Mouse (Mus musculus): ENCODE results near the gene Pcnx2. TPM values are rescaled to one million over a fixed set of nuclear protein-coding genes. Genes with fewer than 3 reads are reported as not detected.
A peak's percentile ranks its signal among the peaks of the same experiment; 100 is the strongest.

The Pcnx2 gene
- polyA plus RNA-seq, 1 experiment: 41.4 TPM

DNA sequence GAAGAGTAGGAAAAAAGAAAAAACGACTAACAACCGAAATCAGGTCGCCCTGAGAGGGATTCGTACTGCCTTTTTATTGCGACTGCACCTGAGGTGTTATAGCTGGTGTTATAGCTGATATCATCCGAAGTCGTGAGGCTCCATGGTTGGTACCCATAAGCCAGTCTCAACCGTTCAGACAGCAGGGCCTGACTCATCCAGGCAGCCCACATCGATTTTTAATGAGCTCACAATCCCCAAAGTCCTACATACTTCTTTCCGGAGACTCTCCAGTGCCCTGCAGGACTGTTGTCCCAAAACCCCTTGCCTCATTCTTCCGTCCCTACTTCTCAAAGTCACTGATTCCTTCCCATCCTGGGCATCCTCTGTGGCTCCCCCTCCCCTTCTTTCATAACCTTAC, 729 bp downstream of the Pcnx2 start:
- TF ChIP-seq CTCF (IDR thresholded peaks at IDR 0.05; ENCODE audit: borderline replicate concordance, insufficient read depth, low read depth, low read length) (no peak), POLR2A (IDR thresholded peaks at IDR 0.05; ENCODE audit: borderline replicate concordance, insufficient read depth, low read length) (no peak)
- peak; percentile 18 to 25 for DNase-seq
- Histone ChIP-seq H3K27me3 (ENCODE audit: control insufficient read depth, insufficient read depth, low read length) (no peaks in the 10 kb centered on the region), H3K27ac (ENCODE audit: insufficient read depth, low read length) (no peak overlapping the region), H3K4me3 (replicated peaks; ENCODE audit: insufficient read depth, low read depth, low read length) (peak overlapping the region; percentile 77), H3K4me1 (ENCODE audit: control insufficient read depth, insufficient read depth, low read length) (no peaks in the 10 kb centered on the region)
- 55% methylated on average over 11 of the region's 11 CpGs for WGBS

DNA sequence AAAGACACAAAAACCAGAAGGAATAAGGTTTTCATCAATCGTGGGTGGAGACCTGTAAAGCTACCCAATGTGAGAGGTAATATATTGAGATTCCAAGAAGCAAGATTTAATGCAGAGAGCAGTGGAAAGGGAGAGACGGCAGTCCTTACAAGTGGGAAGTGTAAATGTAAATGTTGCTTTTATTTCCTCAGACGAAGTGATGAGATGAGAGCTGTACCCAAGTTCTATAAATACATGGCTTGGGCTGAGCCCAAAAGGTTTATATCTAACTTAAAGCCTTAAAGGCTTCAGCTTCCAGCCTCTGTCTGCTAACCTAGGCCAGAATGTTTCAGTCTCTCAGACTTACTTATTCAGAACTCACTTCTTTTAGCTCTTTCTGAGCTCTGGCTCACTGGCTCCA, 8.2 kb downstream of the Pcnx2 start:
- 88% methylated on average over 3 of the region's 3 CpGs for WGBS
- Histone ChIP-seq H3K4me1 (ENCODE audit: control insufficient read depth, insufficient read depth, low read length) (no peaks in the 10 kb centered on the region), H3K27me3 (ENCODE audit: control insufficient read depth, insufficient read depth, low read length) (no peaks in the 10 kb centered on the region), H3K4me3 (replicated peaks; ENCODE audit: insufficient read depth, low read depth, low read length) (no peak overlapping the region), H3K27ac (ENCODE audit: insufficient read depth, low read length) (no peak overlapping the region)
- TF ChIP-seq CTCF (IDR thresholded peaks at IDR 0.05; ENCODE audit: borderline replicate concordance, insufficient read depth, low read depth, low read length) (no peak), POLR2A (IDR thresholded peaks at IDR 0.05; ENCODE audit: borderline replicate concordance, insufficient read depth, low read length) (no peak)
- no peak for DNase-seq

DNA sequence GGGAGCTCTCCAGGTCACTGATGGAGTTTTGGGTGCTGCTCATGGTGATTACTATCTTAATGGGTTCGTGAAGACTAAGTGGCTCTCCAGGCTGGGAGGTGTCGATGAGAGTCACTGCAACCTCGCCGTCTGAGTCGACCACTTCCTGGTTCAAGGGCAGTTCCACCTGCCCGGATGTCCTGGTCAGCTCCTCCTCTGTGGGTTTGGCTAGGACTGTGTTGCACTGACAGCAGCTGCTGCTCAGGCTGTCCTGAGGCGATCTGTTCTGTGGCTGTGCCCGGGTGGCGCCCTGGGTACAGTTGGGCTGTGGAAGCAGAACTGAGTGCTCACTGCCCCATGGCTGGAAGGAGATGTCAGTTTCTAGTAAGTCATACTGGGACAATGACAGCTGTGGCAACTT, 10.6 kb downstream of the Pcnx2 start:
- Histone ChIP-seq H3K27me3 (ENCODE audit: control insufficient read depth, insufficient read depth, low read length) (no peaks in the 10 kb centered on the region), H3K27ac (ENCODE audit: insufficient read depth, low read length) (no peak overlapping the region), H3K4me1 (ENCODE audit: control insufficient read depth, insufficient read depth, low read length) (no peaks in the 10 kb centered on the region), H3K4me3 (replicated peaks; ENCODE audit: insufficient read depth, low read depth, low read length) (no peak overlapping the region)
- WGBS: 91% methylated on average over 9 of the region's 9 CpGs
- TF ChIP-seq POLR2A (IDR thresholded peaks at IDR 0.05; ENCODE audit: borderline replicate concordance, insufficient read depth, low read length) (no peak), CTCF (IDR thresholded peaks at IDR 0.05; ENCODE audit: borderline replicate concordance, insufficient read depth, low read depth, low read length) (no peak)
- DNase-seq: no peak

GRCm38 (mm10) chr8:125880447-125880846, 17.7 kb downstream of the Pcnx2 start:
- H3K27me3 ChIP-seq (ENCODE audit: control insufficient read depth, insufficient read depth, low read length): no peaks in the 10 kb centered on the region
- 45% methylated on average over 4 of the region's 4 CpGs for WGBS
- TF ChIP-seq POLR2A (IDR thresholded peaks at IDR 0.05; ENCODE audit: borderline replicate concordance, insufficient read depth, low read length): no peak
- no peak for TF ChIP-seq CTCF (IDR thresholded peaks at IDR 0.05; ENCODE audit: borderline replicate concordance, insufficient read depth, low read depth, low read length)
- no peaks in the 10 kb centered on the region; the same call in 1 of the 2 replicates for H3K4me1 ChIP-seq (ENCODE audit: control insufficient read depth, insufficient read depth, low read length)
- no peak overlapping the region for H3K27ac ChIP-seq (ENCODE audit: insufficient read depth, low read length)
- no peak for DNase-seq
- H3K4me3 ChIP-seq (replicated peaks; ENCODE audit: insufficient read depth, low read depth, low read length): no peak overlapping the region

DNA sequence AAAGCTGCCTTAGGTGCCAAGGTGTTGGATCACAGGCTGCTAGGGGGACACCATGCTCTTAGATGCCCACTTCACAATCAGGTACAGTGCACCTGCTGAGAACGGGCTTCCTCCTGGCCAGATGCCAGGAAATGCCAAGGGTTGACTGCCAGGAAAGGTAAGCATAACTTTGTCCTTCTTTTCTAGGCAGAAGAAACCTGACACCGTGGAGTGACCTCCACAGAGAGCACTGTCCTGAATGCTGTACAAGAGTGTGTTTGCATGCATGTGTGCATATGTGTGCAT, 24.9 kb downstream of the Pcnx2 start:
- no peak overlapping the region for H3K4me3 ChIP-seq (replicated peaks; ENCODE audit: insufficient read depth, low read depth, low read length)
- no peaks in the 10 kb centered on the region for H3K4me1 ChIP-seq (ENCODE audit: control insufficient read depth, insufficient read depth, low read length)
- no peak overlapping the region for H3K27ac ChIP-seq (ENCODE audit: insufficient read depth, low read length)
- no peaks in the 10 kb centered on the region for H3K27me3 ChIP-seq (ENCODE audit: control insufficient read depth, insufficient read depth, low read length)
- DNase-seq: no peak
- 62% methylated on average over 2 of the region's 2 CpGs for WGBS
- TF ChIP-seq POLR2A (IDR thresholded peaks at IDR 0.05; ENCODE audit: borderline replicate concordance, insufficient read depth, low read length) (no peak), CTCF (IDR thresholded peaks at IDR 0.05; ENCODE audit: borderline replicate concordance, insufficient read depth, low read depth, low read length) (no peak)

- no peaks in the 10 kb centered on the region for H3K27me3 ChIP-seq (ENCODE audit: control insufficient read depth, insufficient read depth, low read length)
- H3K4me3 ChIP-seq (replicated peaks; ENCODE audit: insufficient read depth, low read depth, low read length): no peak overlapping the region
- H3K27ac ChIP-seq (ENCODE audit: insufficient read depth, low read length): no peak overlapping the region
- WGBS: 80% methylated on average over 9 of the region's 9 CpGs
- TF ChIP-seq CTCF (IDR thresholded peaks at IDR 0.05; ENCODE audit: borderline replicate concordance, insufficient read depth, low read depth, low read length): no peak
- no peak for TF ChIP-seq POLR2A (IDR thresholded peaks at IDR 0.05; ENCODE audit: borderline replicate concordance, insufficient read depth, low read length)
- no peaks in the 10 kb centered on the region for H3K4me1 ChIP-seq (ENCODE audit: control insufficient read depth, insufficient read depth, low read length)
- DNase-seq: no peak
Measured at GRCm38 (mm10) chr8:125872501-125873249, 25.4 kb downstream of the Pcnx2 start.

DNA sequence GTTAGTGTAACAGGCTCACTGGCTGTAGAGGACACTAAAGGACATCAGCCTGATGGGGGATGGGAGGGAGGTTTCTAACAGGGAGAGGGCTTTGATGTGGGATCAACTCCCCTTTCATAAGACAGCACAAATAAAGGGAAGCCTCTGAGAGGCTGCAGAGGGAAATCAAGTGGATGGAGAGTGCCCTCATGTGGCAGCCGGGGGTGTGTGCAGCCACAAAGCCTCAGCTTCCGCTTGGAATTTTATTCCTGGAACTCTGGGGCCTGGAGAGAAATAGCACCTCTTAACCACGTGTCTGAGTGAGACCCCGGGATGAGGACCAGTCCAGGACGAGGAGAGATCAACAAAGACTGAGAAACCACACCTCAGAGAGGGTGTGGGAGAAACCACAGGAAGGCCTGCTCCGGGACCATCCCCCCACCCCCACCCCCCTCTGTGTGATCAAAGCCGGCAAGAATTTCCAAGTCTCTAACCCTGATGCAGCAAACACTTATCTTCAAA, 27.2 kb downstream of the Pcnx2 start:
- DNase-seq: peak; percentile 47 to 65
- Histone ChIP-seq H3K27me3 (ENCODE audit: control insufficient read depth, insufficient read depth, low read length) (no peaks in the 10 kb centered on the region), H3K4me1 (ENCODE audit: control insufficient read depth, insufficient read depth, low read length) (no peaks in the 10 kb centered on the region), H3K27ac (ENCODE audit: insufficient read depth, low read length) (no peak overlapping the region), H3K4me3 (replicated peaks; ENCODE audit: insufficient read depth, low read depth, low read length) (no peak overlapping the region)
- TF ChIP-seq POLR2A (IDR thresholded peaks at IDR 0.05; ENCODE audit: borderline replicate concordance, insufficient read depth, low read length): no peak
- TF ChIP-seq CTCF (IDR thresholded peaks at IDR 0.05; ENCODE audit: borderline replicate concordance, insufficient read depth, low read depth, low read length): peak; percentile 80
- WGBS: 7% methylated on average over 7 of the region's 7 CpGs

- DNase-seq: no peak
- H3K4me1 ChIP-seq (ENCODE audit: control insufficient read depth, insufficient read depth, low read length): no peaks in the 10 kb centered on the region
- no peak overlapping the region for H3K4me3 ChIP-seq (replicated peaks; ENCODE audit: insufficient read depth, low read depth, low read length)
- no peak overlapping the region for H3K27ac ChIP-seq (ENCODE audit: insufficient read depth, low read length)
- no peaks in the 10 kb centered on the region for H3K27me3 ChIP-seq (ENCODE audit: control insufficient read depth, insufficient read depth, low read length)
- TF ChIP-seq CTCF (IDR thresholded peaks at IDR 0.05; ENCODE audit: borderline replicate concordance, insufficient read depth, low read depth, low read length): no peak
- TF ChIP-seq POLR2A (IDR thresholded peaks at IDR 0.05; ENCODE audit: borderline replicate concordance, insufficient read depth, low read length): no peak
- 52% methylated on average over 6 of the region's 6 CpGs for WGBS
Measured at GRCm38 (mm10) chr8:125870179-125870702, 27.9 kb downstream of the Pcnx2 start.

Data from cerebellum, adult 2 months (tissue).